Mouse (Mus musculus) heart, embryonic 10.5 days (tissue): ENCODE data around the gene Cpox. TPM values are rescaled to one million over a fixed set of nuclear protein-coding genes. Genes with fewer than 3 reads are reported as not detected.
A peak's percentile ranks its signal among the peaks of the same experiment; 100 is the strongest.

Experiments
- DNase-seq: peaks from one replicate; pipeline ENCODE4 v3.0.0-alpha.2; 2017; ENCODE audit warnings: low spot score
- H3K27ac ChIP-seq: fragments of 300-500 bp; sonication (generic); 2 replicates; pipeline ENCODE4 v1.5.1; 2016; ENCODE audit warnings: mild to moderate bottlenecking
- H3K27me3 ChIP-seq: fragments of 300-500 bp; sonication (generic); 2 replicates; pipeline ENCODE4 v1.6.1; 2016; ENCODE audit warnings: mild to moderate bottlenecking; ENCODE audit not compliant: poor library complexity, insufficient read depth, severe bottlenecking
- H3K36me3 ChIP-seq: fragments of 300-500 bp; sonication (generic); 2 replicates; pipeline ENCODE4 v1.6.1; 2016; ENCODE audit warnings: mild to moderate bottlenecking, moderate library complexity
- H3K4me1 ChIP-seq: fragments of 300-500 bp; sonication (generic); 2 replicates; pipeline ENCODE4 v1.6.1; 2016; ENCODE audit warnings: mild to moderate bottlenecking
- H3K4me3 ChIP-seq: fragments of 300-500 bp; sonication (generic); 2 replicates; pipeline ENCODE4 v1.5.1; 2016; ENCODE audit warnings: mild to moderate bottlenecking, moderate library complexity
- H3K9me3 ChIP-seq: fragments of 300-500 bp; sonication (generic); 2 replicates; pipeline ENCODE4 v1.6.1; 2016; ENCODE audit warnings: mild to moderate bottlenecking, moderate library complexity
- WGBS: fragments of 180-500 bp; shearing (Covaris S2); methylation state at CpG from one replicate; pipeline ENCODE4 v1.1.7; 2016; 5-methylcytosine and 5-hydroxymethylcytosine counted together
- polyA plus RNA-seq: library from polyadenylated mRNA; unstranded; fragments of >200 nt; fragmentation: Nextera tagmentation; extraction: Ambion mirVana; gene quantifications from 2 replicates; pipeline ENCODE4 v1.2.1, GENCODE M21; 2016

The Cpox gene
- polyA plus RNA-seq, 1 experiment from 2014 or later = 89.9 TPM

GRCm38 (mm10) chr16:58689555-58690169, 19.6 kb downstream of the Cpox start:
- Histone ChIP-seq H3K4me3 (no peak overlapping the region), H3K27me3 (no peaks in the 10 kb centered on the region), H3K27ac (no peak overlapping the region), H3K36me3 (no peaks in the 10 kb centered on the region), H3K4me1 (peaks cover 3% of the 10 kb centered on the region; the same call in 1 of the 2 replicates), H3K9me3 (no peaks in the 10 kb centered on the region)
- WGBS = 79% methylated on average over 5 of the region's 5 CpGs
- no peak for DNase-seq

- DNase-seq = no peak
- no peaks in the 10 kb centered on the region for H3K9me3 ChIP-seq
- H3K4me1 ChIP-seq = peaks cover 3% of the 10 kb centered on the region; the same call in 1 of the 2 replicates
- no peaks in the 10 kb centered on the region for H3K36me3 ChIP-seq
- H3K27ac ChIP-seq = no peak overlapping the region
- no peaks in the 10 kb centered on the region for H3K27me3 ChIP-seq
- WGBS = 80% methylated on average over 5 of the region's 5 CpGs
- H3K4me3 ChIP-seq = no peak overlapping the region
Measured at GRCm38 (mm10) chr16:58690322-58690732, 20.2 kb downstream of the Cpox start.

GRCm38 (mm10) chr16:58694091-58694490, 24.0 kb downstream of the Cpox start:
- no peaks in the 10 kb centered on the region for H3K9me3 ChIP-seq
- 88% methylated on average over 5 of the region's 5 CpGs for WGBS
- H3K4me1 ChIP-seq = no peaks in the 10 kb centered on the region
- no peak for DNase-seq
- no peak overlapping the region for H3K4me3 ChIP-seq
- no peaks in the 10 kb centered on the region for H3K36me3 ChIP-seq
- H3K27me3 ChIP-seq = no peaks in the 10 kb centered on the region
- H3K27ac ChIP-seq = no peak overlapping the region

GRCm38 (mm10) chr16:58696796-58697195, 26.7 kb downstream of the Cpox start:
- no peak overlapping the region for H3K27ac ChIP-seq
- 81% methylated on average over 3 of the region's 3 CpGs for WGBS

GRCm38 (mm10) chr16:58697261-58697660, 27.2 kb downstream of the Cpox start:
- Histone ChIP-seq H3K9me3 (no peaks in the 10 kb centered on the region), H3K4me1 (peaks cover 5% of the 10 kb centered on the region; the same call in 1 of the 2 replicates), H3K36me3 (no peaks in the 10 kb centered on the region), H3K27me3 (no peaks in the 10 kb centered on the region), H3K4me3 (no peak overlapping the region), H3K27ac (no peak overlapping the region)
- DNase-seq = no peak
- WGBS = 100% methylated on average over 1 of the region's 1 CpGs

More at GRCm38 (mm10) chr16:58696796-58697195, 26.7 kb downstream of the Cpox start:
- Histone ChIP-seq H3K9me3 (no peaks in the 10 kb centered on the region), H3K36me3 (no peaks in the 10 kb centered on the region), H3K27me3 (no peaks in the 10 kb centered on the region), H3K4me3 (no peak overlapping the region), H3K4me1 (peaks cover 3% of the 10 kb centered on the region; the same call in 1 of the 2 replicates)
- DNase-seq = no peak

- peaks cover 20% of the 10 kb centered on the region for H3K4me1 ChIP-seq
- no peaks in the 10 kb centered on the region for H3K27me3 ChIP-seq
Measured at GRCm38 (mm10) chr16:58700174-58700573, 30.1 kb downstream of the Cpox start.

GRCm38 (mm10) chr16:58700816-58701424, 30.8 kb downstream of the Cpox start:
- H3K4me1 ChIP-seq = peaks cover 20% of the 10 kb centered on the region
- H3K4me3 ChIP-seq = no peak overlapping the region
- no peaks in the 10 kb centered on the region for H3K9me3 ChIP-seq
- H3K36me3 ChIP-seq = no peaks in the 10 kb centered on the region
- 75% methylated on average over 12 of the region's 12 CpGs for WGBS
- H3K27ac ChIP-seq = no peak overlapping the region
- H3K27me3 ChIP-seq = no peaks in the 10 kb centered on the region
- no peak for DNase-seq

More at GRCm38 (mm10) chr16:58700174-58700573, 30.1 kb downstream of the Cpox start:
- WGBS = 77% methylated on average over 6 of the region's 6 CpGs
- H3K27ac ChIP-seq = no peak overlapping the region
- no peak for DNase-seq
- H3K9me3 ChIP-seq = no peaks in the 10 kb centered on the region
- H3K4me3 ChIP-seq = no peak overlapping the region
- no peaks in the 10 kb centered on the region for H3K36me3 ChIP-seq

- H3K36me3 ChIP-seq = no peaks in the 10 kb centered on the region
- H3K27ac ChIP-seq = no peak overlapping the region
- peaks cover 20% of the 10 kb centered on the region for H3K4me1 ChIP-seq
- no peak for DNase-seq
- no peaks in the 10 kb centered on the region for H3K9me3 ChIP-seq
- H3K27me3 ChIP-seq = no peaks in the 10 kb centered on the region
- no peak overlapping the region for H3K4me3 ChIP-seq
- WGBS = 47% methylated on average over 6 of the region's 6 CpGs
Measured at GRCm38 (mm10) chr16:58701779-58702178, 31.7 kb downstream of the Cpox start.

- DNase-seq = no peak
- H3K27ac ChIP-seq = no peak overlapping the region
- 82% methylated on average over 10 of the region's 10 CpGs for WGBS
Measured at GRCm38 (mm10) chr16:58702329-58702932, 32.3 kb downstream of the Cpox start.

GRCm38 (mm10) chr16:58703382-58704124, 33.5 kb downstream of the Cpox start:
- peak overlapping the region; percentile 78 for H3K27ac ChIP-seq
- no peaks in the 10 kb centered on the region for H3K36me3 ChIP-seq
- H3K27me3 ChIP-seq = no peaks in the 10 kb centered on the region
- no peak for DNase-seq
- 0 out of 2 replicates have a peak overlapping the region, but pooled peaks have one; percentile 18 for H3K4me3 ChIP-seq
- WGBS = 12% methylated on average over 10 of the region's 10 CpGs
- H3K9me3 ChIP-seq = no peaks in the 10 kb centered on the region
- H3K4me1 ChIP-seq = peaks cover 20% of the 10 kb centered on the region

More at GRCm38 (mm10) chr16:58702329-58702932, 32.3 kb downstream of the Cpox start:
- H3K27me3 ChIP-seq = no peaks in the 10 kb centered on the region
- no peak overlapping the region for H3K4me3 ChIP-seq
- H3K4me1 ChIP-seq = peaks cover 20% of the 10 kb centered on the region
- no peaks in the 10 kb centered on the region for H3K9me3 ChIP-seq
- H3K36me3 ChIP-seq = no peaks in the 10 kb centered on the region

GRCm38 (mm10) chr16:58704999-58705398, 34.9 kb downstream of the Cpox start:
- Histone ChIP-seq H3K27me3 (no peaks in the 10 kb centered on the region), H3K4me1 (peaks cover 20% of the 10 kb centered on the region), H3K27ac (no peak overlapping the region; the same call in 1 of the 2 replicates), H3K9me3 (no peaks in the 10 kb centered on the region), H3K4me3 (no peak overlapping the region), H3K36me3 (no peaks in the 10 kb centered on the region)
- DNase-seq = no peak

- H3K4me3 ChIP-seq = no peak overlapping the region
- no peaks in the 10 kb centered on the region for H3K36me3 ChIP-seq
Measured at GRCm38 (mm10) chr16:58707276-58707905, 37.3 kb downstream of the Cpox start.

More at GRCm38 (mm10) chr16:58707276-58707905, 37.3 kb downstream of the Cpox start:
- Histone ChIP-seq H3K27ac (no peak overlapping the region), H3K4me1 (peaks cover 15% of the 10 kb centered on the region; the same call in 1 of the 2 replicates), H3K9me3 (no peaks in the 10 kb centered on the region), H3K27me3 (no peaks in the 10 kb centered on the region)
- DNase-seq = no peak
- 85% methylated on average over 4 of the region's 4 CpGs for WGBS
